Mouse (Mus musculus) spleen, adult 12 weeks (tissue): Measurements from ENCODE around the gene Gm5128.
"Not testable (repeated sequence)": the region's sequence is repeated elsewhere in the genome, so short reads cannot be mapped to it uniquely, and the experiment has no call there.

Experiments used
- DNase-seq: peaks from one replicate; pipeline ENCODE4 v3.0.0; 2022; ENCODE audit warnings: low spot score

The Gm5128 gene

DNA sequence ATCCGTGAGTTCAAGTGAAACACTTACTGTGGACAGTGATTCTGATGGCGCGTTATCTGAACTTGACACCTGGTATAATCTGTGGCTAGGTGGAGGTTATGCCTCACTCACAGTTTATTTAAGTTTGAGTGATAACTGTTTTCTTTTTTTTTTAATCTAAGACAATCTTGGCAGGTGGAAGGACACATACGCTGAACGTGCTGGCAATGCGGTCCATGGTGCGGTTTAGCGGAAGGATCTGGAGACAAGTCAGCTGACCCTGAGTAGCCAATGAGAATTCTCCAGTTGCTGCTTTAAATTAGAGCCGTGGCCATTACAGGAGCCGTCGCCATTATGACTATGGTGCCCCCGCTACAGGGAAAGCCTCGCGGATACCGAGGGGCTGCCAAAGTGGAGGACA, at the start of gene Gm5128:
Gene Gm5128 (plus strand): TSS at position 301 of the 400 bp plus-strand sequence.
- not testable (repeated sequence) for DNase-seq

DNA sequence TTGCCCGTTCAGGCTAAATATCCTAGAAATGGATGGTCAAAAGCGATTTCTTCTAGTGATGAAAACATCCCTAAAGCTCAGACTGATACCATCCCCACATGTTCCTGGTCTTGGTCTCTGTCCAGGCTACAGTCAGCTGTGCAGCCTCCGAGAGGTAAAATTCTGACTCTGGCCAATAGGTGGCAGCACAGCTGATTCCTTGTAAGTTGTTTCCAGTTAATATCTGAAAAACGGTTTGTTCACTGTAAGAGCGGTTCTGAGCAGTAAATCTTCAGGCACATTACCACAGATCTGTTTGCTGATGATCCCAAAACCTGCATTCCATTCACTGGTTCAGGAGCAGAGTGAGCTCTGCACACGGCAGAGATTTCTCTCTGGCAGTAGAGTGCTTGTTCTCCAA, 12.4 kb upstream of the Gm5128 start:
- not testable (repeated sequence) for DNase-seq

DNA sequence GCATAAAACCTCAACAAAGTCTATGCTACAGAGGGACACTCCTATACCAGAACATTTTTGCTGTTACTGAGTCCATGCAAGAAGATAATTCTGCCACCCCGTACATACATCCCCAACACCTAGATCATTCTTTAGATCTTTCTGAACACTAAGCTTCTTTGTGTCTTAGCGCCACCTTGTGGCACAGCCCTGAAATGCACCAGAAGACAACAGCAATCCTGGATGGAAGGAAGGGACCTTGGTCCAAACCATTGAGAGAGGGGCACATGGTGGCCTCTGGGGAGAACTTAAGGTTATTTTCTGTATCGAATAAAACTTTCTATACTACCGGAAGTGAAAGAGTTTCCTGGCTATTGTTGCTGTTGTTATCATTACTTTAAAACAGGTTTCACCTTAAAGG, 11.1 kb upstream of the Gm5128 start:
- DNase-seq = not testable (repeated sequence)

DNA sequence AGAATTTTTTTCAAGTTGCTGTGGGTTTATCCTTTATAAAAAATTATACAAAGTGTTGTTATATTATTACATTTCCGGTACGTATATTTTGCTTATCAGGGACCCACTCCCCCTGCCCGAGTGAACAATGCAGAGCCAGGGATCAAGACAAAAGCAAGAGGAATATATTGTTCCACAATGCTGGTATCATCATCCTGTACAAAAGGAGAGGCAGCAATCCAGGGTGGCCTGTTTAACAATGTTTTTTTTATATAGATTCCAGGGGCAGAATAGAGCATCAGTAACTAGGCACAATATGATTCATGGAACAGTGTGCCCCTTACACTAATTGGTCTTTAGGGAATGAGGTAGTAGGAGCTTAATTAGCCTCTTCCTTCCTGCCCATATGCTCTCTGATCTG, 30.5 kb downstream of the Gm5128 start:
- not testable (repeated sequence) for DNase-seq

DNA sequence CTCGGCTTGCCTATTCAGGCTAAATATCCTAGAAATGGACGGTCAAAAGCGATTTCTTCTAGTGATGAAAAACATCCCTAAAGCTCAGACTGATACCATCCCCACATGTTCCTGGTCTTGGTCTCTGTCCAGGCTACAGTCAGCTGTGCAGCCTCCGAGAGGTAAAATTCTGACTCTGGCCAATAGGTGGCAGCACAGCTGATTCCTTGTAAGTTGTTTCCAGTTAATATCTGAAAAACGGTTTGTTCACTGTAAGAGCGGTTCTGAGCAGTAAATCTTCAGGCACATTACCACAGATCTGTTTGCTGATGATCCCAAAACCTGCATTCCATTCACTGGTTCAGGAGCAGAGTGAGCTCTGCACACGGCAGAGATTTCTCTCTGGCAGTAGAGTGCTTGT, 48.1 kb downstream of the Gm5128 start:
- DNase-seq = not testable (repeated sequence)

DNA sequence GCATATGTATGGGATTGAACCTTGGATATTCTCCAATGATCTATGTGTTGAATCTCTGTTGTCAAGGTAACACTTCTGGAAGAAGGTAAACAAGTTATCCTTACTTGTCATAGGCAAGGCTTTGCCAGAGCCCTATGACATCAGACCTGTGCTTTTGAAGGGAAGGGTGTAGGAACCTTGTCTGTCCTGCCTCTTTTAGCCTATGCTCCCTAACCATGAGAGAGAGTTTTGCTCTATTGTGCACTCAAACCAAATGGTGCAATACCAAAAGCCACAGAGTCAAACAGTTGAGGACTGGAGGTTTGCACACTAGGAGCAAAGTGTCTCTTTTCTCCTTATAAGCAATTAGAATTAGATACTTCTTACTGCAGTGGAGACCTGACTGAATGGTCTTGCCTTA, 48.7 kb downstream of the Gm5128 start:
- not testable (repeated sequence) for DNase-seq

DNA sequence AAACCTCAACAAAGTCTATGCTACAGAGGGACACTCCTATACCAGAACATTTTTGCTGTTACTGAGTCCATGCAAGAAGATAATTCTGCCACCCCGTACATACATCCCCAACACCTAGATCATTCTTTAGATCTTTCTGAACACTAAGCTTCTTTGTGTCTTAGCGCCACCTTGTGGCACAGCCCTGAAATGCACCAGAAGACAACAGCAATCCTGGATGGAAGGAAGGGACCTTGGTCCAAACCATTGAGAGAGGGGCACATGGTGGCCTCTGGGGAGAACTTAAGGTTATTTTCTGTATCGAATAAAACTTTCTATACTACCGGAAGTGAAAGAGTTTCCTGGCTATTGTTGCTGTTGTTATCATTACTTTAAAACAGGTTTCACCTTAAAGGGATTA, 49.4 kb downstream of the Gm5128 start:
- DNase-seq = not testable (repeated sequence)
